Mouse (Mus musculus): ENCODE results near the gene T.

T gene

GRCm38 (mm10) chr17:8433121-8433977 lies 874 bp upstream of the T start:
- DNase-seq: no peak

- no peak for DNase-seq
These were observed 2.0 kb downstream of the T start for GRCm38 (mm10) chr17:8436184-8436583.

GRCm38 (mm10) chr17:8444062-8444461 lies 9.8 kb downstream of the T start:
- no peak for DNase-seq

- DNase-seq: peak; percentile 44
These were observed 13.5 kb downstream of the T start for GRCm38 (mm10) chr17:8447676-8448192.

- no peak for DNase-seq
These were observed 14.1 kb downstream of the T start for GRCm38 (mm10) chr17:8448324-8448723.

GRCm38 (mm10) chr17:8455196-8455595 lies 21.0 kb downstream of the T start:
- no peak for DNase-seq

GRCm38 (mm10) chr17:8455601-8456000 lies 21.4 kb downstream of the T start:
- DNase-seq: no peak

GRCm38 (mm10) chr17:8456856-8457460 lies 22.7 kb downstream of the T start:
- no peak for DNase-seq

- DNase-seq: peak; percentile 45
These were observed 27.3 kb downstream of the T start for GRCm38 (mm10) chr17:8461568-8461967.

GRCm38 (mm10) chr17:8463482-8464128 lies 29.4 kb downstream of the T start:
- DNase-seq: peak; percentile 64

- no peak for DNase-seq
These were observed 33.5 kb downstream of the T start for GRCm38 (mm10) chr17:8467771-8468170.

GRCm38 (mm10) chr17:8468716-8469344 lies 34.6 kb downstream of the T start:
- peak; percentile 80 for DNase-seq

- no peak for DNase-seq
These were observed 44.3 kb downstream of the T start for GRCm38 (mm10) chr17:8478554-8478953.

GRCm38 (mm10) chr17:8479493-8480128 lies 45.4 kb downstream of the T start:
- no peak for DNase-seq

- DNase-seq: no peak
These were observed 47.6 kb downstream of the T start for GRCm38 (mm10) chr17:8481797-8482196.

- DNase-seq: no peak
These were observed 48.7 kb downstream of the T start for GRCm38 (mm10) chr17:8482876-8483275.

GRCm38 (mm10) chr17:8484246-8484645 lies 50.0 kb downstream of the T start:
- no peak for DNase-seq

- DNase-seq: no peak
These were observed 50.9 kb downstream of the T start for GRCm38 (mm10) chr17:8485146-8485545.

- DNase-seq: peak; percentile 50
These were observed 53.6 kb downstream of the T start for GRCm38 (mm10) chr17:8487824-8488223.

GRCm38 (mm10) chr17:8490971-8491370 lies 56.7 kb downstream of the T start:
- DNase-seq: no peak

Data from kidney, postnatal 14 days (tissue).